Mouse (Mus musculus) left cerebral cortex, adult 8-10 months (tissue): ENCODE data around the gene Zmiz2. TPM values are rescaled to one million over a fixed set of nuclear protein-coding genes. Genes with fewer than 3 reads are reported as not detected.
"Not testable (repeated sequence)": the region's sequence is repeated elsewhere in the genome, so short reads cannot be mapped to it uniquely, and the experiment has no call there.

Source experiments
- DNase-seq, 2 experiments: peaks; one replicate each; pipeline ENCODE4 v3.0.0; 2022; ENCODE audit warnings: low spot score in 2 of 2
- total RNA-seq, 4 experiments: library from RNA; stranded (reverse); gene quantifications; 2 replicates each; pipeline ENCODE4 v1.2.4; 2022

The Zmiz2 gene
- total RNA-seq, result 100 to 1,000 TPM; 199 to 214 (median 211) TPM

GRCm38 (mm10) chr11:6388726-6389413 lies at the start of gene Zmiz2:
Zmiz2 (plus strand) TSS chr11:6389074.
- peak; percentile 87 to 94 for DNase-seq

- no peak for DNase-seq
Observed at GRCm38 (mm10) chr11:6345956-6346355, 42.9 kb upstream of the Zmiz2 start.

- DNase-seq, result no peak
Observed at GRCm38 (mm10) chr11:6346966-6347365, 41.9 kb upstream of the Zmiz2 start.

GRCm38 (mm10) chr11:6348681-6349200 lies 40.1 kb upstream of the Zmiz2 start:
- no peak for DNase-seq

- DNase-seq, result no peak
Observed at GRCm38 (mm10) chr11:6349586-6349985, 39.3 kb upstream of the Zmiz2 start.

GRCm38 (mm10) chr11:6355106-6355505 lies 33.8 kb upstream of the Zmiz2 start:
- no peak for DNase-seq

GRCm38 (mm10) chr11:6364581-6365275 lies 24.1 kb upstream of the Zmiz2 start:
- DNase-seq, result no peak

- peak in 1 of 2 experiments; percentile 21 for DNase-seq
Observed at GRCm38 (mm10) chr11:6365885-6366284, 23.0 kb upstream of the Zmiz2 start.

- no peak for DNase-seq
Observed at GRCm38 (mm10) chr11:6366434-6366833, 22.4 kb upstream of the Zmiz2 start.

- no peak for DNase-seq
Observed at GRCm38 (mm10) chr11:6367156-6367555, 21.7 kb upstream of the Zmiz2 start.

GRCm38 (mm10) chr11:6367986-6368385 lies 20.9 kb upstream of the Zmiz2 start:
- not testable (repeated sequence) for DNase-seq

GRCm38 (mm10) chr11:6371376-6372155 lies 17.3 kb upstream of the Zmiz2 start:
- no peak for DNase-seq

GRCm38 (mm10) chr11:6372784-6373183 lies 16.1 kb upstream of the Zmiz2 start:
- no peak for DNase-seq

- DNase-seq, result no peak
Observed at GRCm38 (mm10) chr11:6380916-6381315, 8.0 kb upstream of the Zmiz2 start.

- no peak for DNase-seq
Observed at GRCm38 (mm10) chr11:6388126-6388725, 648 bp upstream of the Zmiz2 start.

GRCm38 (mm10) chr11:6389483-6389921 lies 628 bp downstream of the Zmiz2 start:
- no peak for DNase-seq

- no peak for DNase-seq
Observed at GRCm38 (mm10) chr11:6390376-6391053, 1.6 kb downstream of the Zmiz2 start.

GRCm38 (mm10) chr11:6391516-6392276 lies 2.8 kb downstream of the Zmiz2 start:
- no peak for DNase-seq

GRCm38 (mm10) chr11:6392857-6393256 lies 4.0 kb downstream of the Zmiz2 start:
- no peak for DNase-seq

- DNase-seq, result no peak
Observed at GRCm38 (mm10) chr11:6393866-6394265, 5.0 kb downstream of the Zmiz2 start.
